Mouse (Mus musculus) C2C12 (cell line): ENCODE data around the gene Gm17581. TPM values are rescaled to one million over a fixed set of nuclear protein-coding genes. Genes with fewer than 3 reads are reported as not detected.

ENCODE experiments used
- H3K27me3 ChIP-seq: one replicate; pipeline ENCODE4 v1.6.1; 2011; ENCODE audit not compliant: control insufficient read depth, insufficient read depth, insufficient read length
- H3K36me3 ChIP-seq: one replicate; pipeline ENCODE4 v1.6.1; 2011; ENCODE audit not compliant: control insufficient read depth, insufficient read depth
- H3K4me3 ChIP-seq: one replicate; pipeline ENCODE4 v1.5.1; 2011; ENCODE audit warnings: mild to moderate bottlenecking, control low read depth; ENCODE audit not compliant: poor library complexity, insufficient read depth, severe bottlenecking
- H3K79me2 ChIP-seq: one replicate; pipeline ENCODE4 v1.6.1; 2011; ENCODE audit not compliant: control insufficient read depth, insufficient read depth
- H3K79me3 ChIP-seq: one replicate; pipeline ENCODE4 v1.6.1; 2011; ENCODE audit warnings: low read depth, control low read depth
- H3ac ChIP-seq: one replicate; pipeline ENCODE3; 2011; ENCODE audit warnings: low read depth; ENCODE audit not compliant: control insufficient read depth, insufficient read length
- CEBPB ChIP-seq: IDR thresholded peaks from one replicate; pipeline ENCODE4 v1.6.1; 2011; ENCODE audit warnings: low read depth, mild to moderate bottlenecking, control low read depth, moderate library complexity
- CTCF ChIP-seq: IDR thresholded peaks from one replicate; pipeline ENCODE4 v1.5.1; 2011; ENCODE audit not compliant: control insufficient read depth, insufficient read depth, insufficient read length
- FOSL1 ChIP-seq: IDR thresholded peaks from one replicate; pipeline ENCODE4 v1.8.0; 2011; ENCODE audit warnings: mild to moderate bottlenecking, low read length; ENCODE audit not compliant: poor library complexity, insufficient read depth, severe bottlenecking
- MAX ChIP-seq: IDR thresholded peaks from one replicate; pipeline ENCODE4 v1.6.1; 2011; ENCODE audit warnings: mild to moderate bottlenecking, control low read depth
- MYOD1 ChIP-seq: IDR thresholded peaks from one replicate; pipeline ENCODE4 v1.6.1; 2011; ENCODE audit warnings: low read depth; ENCODE audit not compliant: control insufficient read depth, insufficient read length
- MYOG ChIP-seq: IDR thresholded peaks from one replicate; pipeline ENCODE4 v1.6.1; 2011; ENCODE audit not compliant: control insufficient read depth, insufficient read length; ENCODE audit errors: extremely low read depth
- USF1 ChIP-seq: IDR thresholded peaks from one replicate; pipeline ENCODE4 v1.6.1; 2011; ENCODE audit warnings: low read depth, mild to moderate bottlenecking, control low read depth, moderate library complexity
- polyA plus RNA-seq: library from polyadenylated mRNA; unstranded; fragments of >200 nt; fragmentation: generic; extraction: Trizol; gene quantifications from one replicate; pipeline ENCODE4 v1.2.1, GENCODE M21; 2012; ENCODE audit warnings: missing spikeins

Gene Gm17581
- polyA plus RNA-seq, 1 experiment = not detected

- H3K27me3 ChIP-seq = no peaks in the 10 kb centered on the region
- TF ChIP-seq MAX (peak; percentile 70), MYOD1 (peak; percentile 72), CTCF (no peak)
- H3K4me3 ChIP-seq = peak within 1 kb of the TSS; percentile 87
- peak within 1 kb of the TSS; percentile 94 for H3ac ChIP-seq
- no peaks in the 10 kb centered on the region for H3K36me3 ChIP-seq
- H3K79me2 ChIP-seq = peaks cover 6% of the 10 kb centered on the region
- H3K79me3 ChIP-seq = no peaks in the 10 kb centered on the region
Observed at GRCm38 (mm10) chr2:155729158-155729645, 6.5 kb downstream of the Gm17581 start, which contains the start of gene Edem2. Edem2 (minus strand) TSS chr2:155729475.

GRCm38 (mm10) chr2:155728742-155729141 lies 6.9 kb downstream of the Gm17581 start:
- no peak for TF ChIP-seq CEBPB
- no peak for TF ChIP-seq CTCF
- TF ChIP-seq MAX = no peak
- TF ChIP-seq FOSL1 = no peak
- no peak for TF ChIP-seq MYOG
- TF ChIP-seq USF1 = no peak
- no peak for TF ChIP-seq MYOD1
- H3K36me3 ChIP-seq = no peaks in the 10 kb centered on the region
- H3K79me3 ChIP-seq = no peaks in the 10 kb centered on the region
- H3K27me3 ChIP-seq = no peaks in the 10 kb centered on the region
- peak overlapping the region; percentile 87 for H3K4me3 ChIP-seq
- H3ac ChIP-seq = peak overlapping the region; percentile 94
- peaks cover 6% of the 10 kb centered on the region for H3K79me2 ChIP-seq

GRCm38 (mm10) chr2:155727764-155728395 lies 7.8 kb downstream of the Gm17581 start:
- Histone ChIP-seq H3K79me3 (no peaks in the 10 kb centered on the region), H3K27me3 (no peaks in the 10 kb centered on the region), H3ac (no peak overlapping the region), H3K4me3 (peak overlapping the region; percentile 87), H3K36me3 (no peaks in the 10 kb centered on the region), H3K79me2 (peaks cover 6% of the 10 kb centered on the region)
- TF ChIP-seq CTCF (no peak), MYOG (no peak), MYOD1 (no peak), USF1 (no peak), MAX (no peak), CEBPB (no peak), FOSL1 (no peak)

- Histone ChIP-seq H3ac (no peak overlapping the region), H3K79me3 (no peaks in the 10 kb centered on the region), H3K36me3 (no peaks in the 10 kb centered on the region), H3K79me2 (peaks cover 6% of the 10 kb centered on the region), H3K4me3 (no peak overlapping the region), H3K27me3 (no peaks in the 10 kb centered on the region)
- TF ChIP-seq MYOD1 (no peak), USF1 (no peak), MYOG (no peak), CEBPB (no peak), MAX (no peak), CTCF (no peak), FOSL1 (no peak)
Observed at GRCm38 (mm10) chr2:155726302-155726701, 9.4 kb downstream of the Gm17581 start.

- Histone ChIP-seq H3K36me3 (peaks cover 8% of the 10 kb centered on the region), H3ac (no peak overlapping the region), H3K79me3 (no peaks in the 10 kb centered on the region), H3K4me3 (no peak overlapping the region), H3K27me3 (no peaks in the 10 kb centered on the region), H3K79me2 (peaks cover 6% of the 10 kb centered on the region)
- TF ChIP-seq FOSL1 (no peak), CEBPB (no peak), MAX (no peak), MYOD1 (no peak), MYOG (no peak), CTCF (no peak), USF1 (no peak)
Observed at GRCm38 (mm10) chr2:155724526-155724925, 11.1 kb downstream of the Gm17581 start.

GRCm38 (mm10) chr2:155724036-155724435 lies 11.6 kb downstream of the Gm17581 start:
- no peak overlapping the region for H3ac ChIP-seq
- no peaks in the 10 kb centered on the region for H3K27me3 ChIP-seq
- H3K36me3 ChIP-seq = peaks cover 12% of the 10 kb centered on the region
- H3K79me3 ChIP-seq = no peaks in the 10 kb centered on the region
- TF ChIP-seq USF1 (no peak), FOSL1 (no peak)
- no peak overlapping the region for H3K4me3 ChIP-seq
- peaks cover 6% of the 10 kb centered on the region for H3K79me2 ChIP-seq

- H3K79me2 ChIP-seq = no peaks in the 10 kb centered on the region
- H3ac ChIP-seq = no peak overlapping the region
- TF ChIP-seq CEBPB (no peak), CTCF (no peak), FOSL1 (no peak), MYOD1 (no peak), MYOG (no peak), USF1 (no peak), MAX (no peak)
- no peaks in the 10 kb centered on the region for H3K27me3 ChIP-seq
- no peaks in the 10 kb centered on the region for H3K79me3 ChIP-seq
- H3K36me3 ChIP-seq = peaks cover 22% of the 10 kb centered on the region
- H3K4me3 ChIP-seq = no peak overlapping the region
Observed at GRCm38 (mm10) chr2:155720585-155720984, 15.1 kb downstream of the Gm17581 start.
